Comparison of ENCODE assay signal across 14 mouse cellular contexts in genomic region chr11:80237278-80237677, GRCm38 (mm10).
"Had no signal": no experiment of that assay in that cellular context is flagged by ENCODE, and none has a peak within 500 bp of the region (broad histone marks: within the 10 kb centered on the region; RNA-seq: fewer than 3 reads in every experiment).

No protein-coding gene starts in this region.

- H3K4me2 ChIP-seq: liver, embryonic 12.5 days; lung, embryonic 14.5 days; midbrain, embryonic 12.5 days; neural tube, embryonic 12.5 days had no signal

- DNase-seq: lung, embryonic 14.5 days; midbrain, embryonic 14.5 days; retina, postnatal 1 day; right cerebral cortex, adult 18-20 months; right cerebral cortex, postnatal 25 days; right cerebral cortex, postnatal 4 days; spleen, adult 18-20 months; thymus, adult 2 months; thymus, postnatal 25 days; thymus, postnatal 4 days had no signal

- H3K27me3 ChIP-seq: liver, embryonic 12.5 days; midbrain, embryonic 12.5 days; neural tube, embryonic 12.5 days had no signal

- H3K4me3 ChIP-seq: liver, embryonic 12.5 days; midbrain, embryonic 10.5 days; midbrain, embryonic 12.5 days; neural tube, embryonic 12.5 days had no signal
